Mouse (Mus musculus) heart, postnatal 0 days (tissue): Measurements from ENCODE around the gene Hydin.

ENCODE experiments used
- CTCF ChIP-seq: IDR thresholded peaks from 2 replicates; pipeline ENCODE4 v1.5.1; 2016; ENCODE audit warnings: antibody characterized with exemption, control low read depth, low read depth
- EP300 ChIP-seq: IDR thresholded peaks from 2 replicates; pipeline ENCODE4 v1.6.1; 2016; ENCODE audit warnings: antibody characterized with exemption, low read depth

DNA sequence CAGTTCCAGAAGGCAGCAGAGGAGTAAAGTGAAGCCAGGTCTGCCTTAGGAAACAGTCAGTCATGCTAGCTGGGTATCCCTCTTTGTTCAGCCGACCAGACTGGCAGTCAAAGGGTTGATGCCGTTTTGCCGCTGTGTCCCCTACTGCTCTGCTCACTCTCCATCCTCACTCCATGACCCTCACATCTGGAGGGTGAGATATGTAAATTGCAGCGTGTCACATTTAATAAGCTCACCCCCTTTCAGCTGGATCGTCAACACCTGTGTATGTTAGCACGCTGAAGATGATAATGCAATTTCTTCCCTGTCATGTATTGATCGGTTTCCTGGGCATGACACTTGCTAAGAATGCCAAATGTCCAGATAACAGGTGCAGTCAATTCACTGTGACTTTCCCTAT lies 49.0 kb downstream of the Hydin start:
- TF ChIP-seq CTCF (no peak), EP300 (no peak)
